Mouse (Mus musculus) ovary, adult 10 weeks (tissue): Measurements from ENCODE around the gene Cfap300. TPM values are rescaled to one million over a fixed set of nuclear protein-coding genes. Genes with fewer than 3 reads are reported as not detected.

Source experiments
- polyA plus RNA-seq: library from polyadenylated mRNA; stranded (reverse); fragments of 350-450 nt; fragmentation: Illumina TruSeq; extraction: RNeasy Lipid Tissue Mini Kit (QIAGEN cat#74804); gene quantifications from one replicate; pipeline ENCODE4 v1.2.3, GENCODE M21; 2014

Gene Cfap300
- polyA plus RNA-seq: 29.3 TPM

GRCm38 (mm10) chr9:8042338-8043043 is at the start of gene Cfap300:
Gene Cfap300, minus strand, starts transcription at chr9:8042823.

GRCm38 (mm10) chr9:8004370-8004991 is 38.1 kb downstream of the Cfap300 start, which contains the start of gene Yap1:
Gene Yap1, minus strand, starts transcription at chr9:8004596.

Other genes starting within 250 kb of the Cfap300 start
- gene Birc2, start 205.8 kb downstream of the Cfap300 start, polyA plus RNA-seq: 124 TPM
- gene Birc3, start 169.6 kb downstream of the Cfap300 start, polyA plus RNA-seq: 33.0 TPM
- gene Yap1, start 38.2 kb downstream of the Cfap300 start, polyA plus RNA-seq: 142 TPM
- gene Cep126, start 91.5 kb upstream of the Cfap300 start, polyA plus RNA-seq: 30.5 TPM